Mouse (Mus musculus): ENCODE results near the gene Cd37. TPM values are rescaled to one million over a fixed set of nuclear protein-coding genes. Genes with fewer than 3 reads are reported as not detected.
A peak's percentile ranks its signal among the peaks of the same experiment; 100 is the strongest.

The Cd37 gene
- polyA plus RNA-seq, 1 experiment from 2014 or later: 1.5 TPM

DNA sequence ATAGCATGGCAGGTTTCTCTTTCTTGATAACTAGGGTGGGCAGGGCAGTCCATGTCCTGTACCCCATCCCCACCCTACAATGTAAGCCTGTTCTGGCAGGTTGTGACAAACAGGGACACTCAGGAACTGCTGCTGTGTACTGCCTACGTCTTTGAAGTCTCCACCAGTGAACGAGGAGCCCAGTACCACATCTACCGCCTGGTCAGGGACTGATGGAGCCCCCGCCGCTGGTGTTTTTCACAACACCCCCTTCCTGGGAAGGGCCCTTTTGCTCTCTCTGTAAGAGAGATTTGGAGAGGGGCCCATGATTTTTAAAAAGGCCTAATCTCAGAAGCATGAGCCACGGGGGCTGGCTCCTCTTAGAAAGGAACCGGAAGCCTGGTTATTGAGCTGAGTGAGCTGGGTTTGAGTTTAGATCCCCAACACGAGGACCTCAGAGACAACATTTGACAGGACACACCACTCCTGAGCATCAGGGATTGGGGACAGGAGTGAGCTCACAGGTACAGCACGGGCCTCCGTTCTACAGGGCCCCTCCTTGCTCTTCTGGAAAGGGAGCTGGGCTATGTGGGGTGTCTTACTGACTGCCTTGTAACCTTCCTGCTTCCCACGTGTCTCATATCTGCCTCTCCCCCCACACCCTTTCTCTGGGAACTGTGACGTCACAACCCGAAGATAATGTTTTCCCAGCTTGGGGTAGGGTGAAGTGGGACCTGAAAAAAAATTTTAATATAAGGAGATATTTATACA, 6.0 kb downstream of the Cd37 start:
- peaks cover 13% of the 10 kb centered on the region for H3K27me3 ChIP-seq
- no peak overlapping the region for H3K4me3 ChIP-seq (replicated peaks)
- peaks cover 36% of the 10 kb centered on the region for H3K4me1 ChIP-seq (replicated peaks)
- no peak for ATAC-seq
- no peaks in the 10 kb centered on the region for H3K9me3 ChIP-seq
- H3K9ac ChIP-seq (replicated peaks): no peak overlapping the region
- peaks cover 39% of the 10 kb centered on the region for H3K36me3 ChIP-seq
- no peak overlapping the region for H3K4me2 ChIP-seq (replicated peaks)
- WGBS: 70% methylated on average over 13 of the region's 13 CpGs
- peak overlapping the region; percentile 2; the same call in 1 of the 2 replicates for H3K27ac ChIP-seq

DNA sequence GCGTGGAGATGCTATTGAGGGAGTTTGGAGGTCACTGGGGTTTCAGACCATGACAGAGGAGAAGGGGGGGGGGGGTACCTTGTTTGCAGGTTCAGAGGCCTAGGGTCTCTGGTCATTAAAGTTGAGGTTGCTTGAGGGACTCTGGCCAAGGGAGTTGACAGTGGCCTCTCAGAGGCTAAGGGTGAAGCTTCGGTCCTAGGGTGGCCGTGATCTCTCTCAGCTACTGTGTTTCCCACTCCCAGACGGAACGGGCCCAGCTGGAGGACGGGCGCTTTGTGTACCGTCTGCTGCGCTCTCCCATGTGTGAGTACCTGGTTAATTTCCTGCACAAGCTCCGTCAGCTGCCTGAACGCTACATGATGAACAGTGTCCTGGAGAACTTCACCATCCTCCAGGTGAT, 7.0 kb downstream of the Cd37 start:
- WGBS: 92% methylated on average over 11 of the region's 11 CpGs
- Histone ChIP-seq H3K4me1 (replicated peaks) (peaks cover 36% of the 10 kb centered on the region), H3K9ac (replicated peaks) (no peak overlapping the region), H3K27ac (no peak overlapping the region), H3K9me3 (no peaks in the 10 kb centered on the region), H3K4me3 (replicated peaks) (no peak overlapping the region), H3K4me2 (replicated peaks) (no peak overlapping the region), H3K27me3 (peaks cover 5% of the 10 kb centered on the region), H3K36me3 (peaks cover 45% of the 10 kb centered on the region)
- ATAC-seq: no peak

DNA sequence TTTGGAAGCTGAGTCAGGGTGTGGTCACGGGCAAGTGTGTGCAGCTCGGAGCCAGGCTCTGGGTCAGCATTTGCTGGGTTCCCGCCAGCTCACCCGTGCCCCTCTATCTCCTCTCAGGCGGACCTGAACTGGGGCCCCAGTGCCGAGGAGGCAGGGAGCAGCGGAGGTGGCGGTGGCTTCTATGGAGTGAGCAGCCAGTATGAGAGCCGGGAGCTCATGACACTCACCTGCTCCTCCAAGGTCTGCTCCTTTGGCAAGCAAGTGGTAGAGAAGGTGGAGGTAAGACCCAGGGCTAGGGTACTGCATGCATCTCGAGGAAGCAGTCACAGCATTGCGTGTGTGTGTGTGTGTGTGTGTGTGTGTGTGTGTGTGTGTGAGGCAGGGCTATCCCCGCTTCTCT, 7.7 kb downstream of the Cd37 start:
- no peak for ATAC-seq
- no peak overlapping the region for H3K27ac ChIP-seq
- H3K4me2 ChIP-seq (replicated peaks): no peak overlapping the region
- no peak overlapping the region for H3K4me3 ChIP-seq (replicated peaks)
- H3K9me3 ChIP-seq: no peaks in the 10 kb centered on the region
- peaks cover 36% of the 10 kb centered on the region for H3K4me1 ChIP-seq (replicated peaks)
- WGBS: 93% methylated on average over 12 of the region's 12 CpGs
- no peak overlapping the region for H3K9ac ChIP-seq (replicated peaks)
- no peaks in the 10 kb centered on the region; the same call in 1 of the 2 replicates for H3K27me3 ChIP-seq
- peaks cover 52% of the 10 kb centered on the region for H3K36me3 ChIP-seq

DNA sequence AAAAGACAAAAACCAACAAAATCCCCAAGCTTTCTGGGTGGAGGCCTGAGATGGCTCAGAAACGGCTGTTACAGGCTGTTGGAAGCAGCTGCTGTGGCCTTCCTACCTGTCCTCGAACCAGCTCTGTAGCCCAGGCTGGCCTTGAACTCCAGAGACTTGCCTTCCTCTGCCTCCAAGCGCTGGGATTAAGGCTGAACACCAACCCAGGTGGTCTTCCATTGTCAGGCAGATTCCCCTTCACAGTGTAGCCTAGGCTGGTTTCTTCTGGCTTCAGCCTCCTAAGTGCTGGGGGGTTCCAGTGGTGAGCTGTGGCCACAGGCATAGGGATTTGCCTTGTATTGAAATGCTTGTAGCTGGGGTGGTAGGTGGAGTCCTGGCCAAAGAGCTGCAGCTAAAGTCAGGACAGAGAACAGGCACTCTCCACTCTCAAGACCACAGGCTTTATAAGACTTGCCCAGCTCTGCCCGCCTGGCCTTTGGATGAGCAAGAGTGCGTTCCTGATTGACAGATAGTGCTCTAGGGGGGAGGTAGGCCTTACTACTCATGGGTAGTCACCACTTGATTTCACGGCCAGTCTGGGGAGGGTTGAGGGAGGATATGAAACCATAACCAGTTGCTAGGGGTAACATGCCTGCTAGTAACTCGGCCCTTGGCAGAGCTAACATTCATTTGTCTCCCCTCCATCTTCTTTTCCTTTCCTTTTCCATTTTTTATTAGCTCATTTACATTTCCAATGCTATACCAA, 9.3 kb downstream of the Cd37 start:
- H3K4me2 ChIP-seq (replicated peaks): no peak overlapping the region
- peaks cover 68% of the 10 kb centered on the region for H3K36me3 ChIP-seq

DNA sequence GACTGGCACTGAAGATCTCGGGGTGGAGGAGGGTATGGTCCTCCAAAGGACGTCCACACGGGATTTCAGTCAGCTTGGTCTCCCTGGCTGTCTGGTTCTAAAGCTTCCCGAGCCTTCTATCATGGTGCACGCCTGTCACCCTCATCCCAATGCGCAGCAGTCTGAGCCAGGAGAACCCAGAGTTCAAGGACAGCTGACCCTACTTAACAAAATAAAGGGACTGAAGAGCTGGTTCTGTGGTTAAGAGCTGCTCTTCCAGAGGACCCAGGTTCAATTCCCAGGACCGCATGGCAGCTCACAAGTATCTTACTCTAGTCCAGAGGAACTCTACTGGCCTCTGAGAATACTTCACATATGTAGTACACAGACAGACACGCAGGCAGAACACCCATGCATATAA, 9.9 kb downstream of the Cd37 start:
- no peaks in the 10 kb centered on the region; the same call in 1 of the 2 replicates for H3K27me3 ChIP-seq
- H3K4me1 ChIP-seq (replicated peaks): peaks cover 17% of the 10 kb centered on the region
- H3K4me2 ChIP-seq (replicated peaks): no peak overlapping the region
- H3K9ac ChIP-seq (replicated peaks): no peak overlapping the region
- no peak overlapping the region for H3K4me3 ChIP-seq (replicated peaks)
- H3K27ac ChIP-seq: no peak overlapping the region
- ATAC-seq: no peak
- H3K36me3 ChIP-seq: peaks cover 70% of the 10 kb centered on the region
- 87% methylated on average over 8 of the region's 8 CpGs for WGBS
- H3K9me3 ChIP-seq: no peaks in the 10 kb centered on the region

More for the DNA sequence above, 9.3 kb downstream of the Cd37 start:
- Histone ChIP-seq H3K27me3 (no peaks in the 10 kb centered on the region; the same call in 1 of the 2 replicates), H3K9ac (replicated peaks) (no peak overlapping the region), H3K4me1 (replicated peaks) (peaks cover 23% of the 10 kb centered on the region), H3K4me3 (replicated peaks) (no peak overlapping the region), H3K27ac (no peak overlapping the region), H3K9me3 (no peaks in the 10 kb centered on the region)
- whole genome bisulfite sequencing: 89% methylated on average over 7 of the region's 7 CpGs
- no peak for ATAC-seq

DNA sequence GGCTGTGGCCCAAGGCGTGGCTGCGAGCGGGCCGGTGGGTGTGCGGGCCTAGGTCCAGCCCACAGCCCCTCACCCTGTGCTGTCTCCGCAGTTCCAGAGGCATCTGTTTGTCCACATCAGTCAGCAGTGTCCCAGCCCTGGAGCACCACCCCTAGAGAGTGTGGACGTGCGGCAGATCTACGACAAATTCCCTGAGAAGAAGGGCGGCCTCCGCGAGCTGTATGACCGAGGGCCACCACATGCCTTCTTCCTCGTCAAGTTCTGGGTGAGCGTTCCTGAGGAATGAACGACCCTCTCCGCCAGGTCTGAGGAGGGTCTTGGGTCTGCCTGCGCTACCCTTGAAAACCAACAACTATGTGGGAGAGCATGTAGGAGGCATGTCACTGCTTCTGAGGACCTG, 10.4 kb downstream of the Cd37 start:
- WGBS: 95% methylated on average over 18 of the region's 18 CpGs
- peaks cover 73% of the 10 kb centered on the region for H3K36me3 ChIP-seq
- no peak for ATAC-seq
- H3K27ac ChIP-seq: no peak overlapping the region
- H3K27me3 ChIP-seq: no peaks in the 10 kb centered on the region
- H3K9me3 ChIP-seq: no peaks in the 10 kb centered on the region
- no peak overlapping the region for H3K9ac ChIP-seq (replicated peaks)
- no peak overlapping the region for H3K4me3 ChIP-seq (replicated peaks)
- no peak overlapping the region for H3K4me2 ChIP-seq (replicated peaks)
- peaks cover 12% of the 10 kb centered on the region for H3K4me1 ChIP-seq (replicated peaks)

DNA sequence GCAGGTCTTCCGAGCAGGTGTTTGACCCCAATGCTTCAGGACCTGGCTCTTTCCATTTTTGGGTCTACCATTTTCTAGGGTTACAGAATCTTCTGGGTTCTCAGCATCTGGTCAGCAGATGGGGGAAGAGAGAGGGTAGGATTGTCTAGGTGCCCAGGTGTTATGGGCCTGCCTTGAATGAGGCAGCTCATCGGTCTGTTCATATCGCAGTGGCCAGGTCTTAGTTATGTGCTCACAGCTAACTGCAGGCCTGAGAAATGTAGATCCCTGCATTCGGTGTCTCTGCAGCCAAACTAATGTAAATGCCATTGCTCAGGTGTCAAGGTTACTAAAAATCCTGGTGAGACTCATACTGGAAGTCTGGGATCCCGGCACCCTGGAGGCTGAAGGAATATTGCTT, 12.5 kb downstream of the Cd37 start:
- Histone ChIP-seq H3K27me3 (no peaks in the 10 kb centered on the region), H3K9ac (replicated peaks) (no peak overlapping the region), H3K9me3 (no peaks in the 10 kb centered on the region), H3K4me3 (replicated peaks) (no peak overlapping the region), H3K27ac (no peak overlapping the region), H3K36me3 (peaks cover 69% of the 10 kb centered on the region), H3K4me1 (replicated peaks) (no peaks in the 10 kb centered on the region), H3K4me2 (replicated peaks) (no peak overlapping the region)
- 97% methylated on average over 5 of the region's 5 CpGs for WGBS
- no peak for ATAC-seq

DNA sequence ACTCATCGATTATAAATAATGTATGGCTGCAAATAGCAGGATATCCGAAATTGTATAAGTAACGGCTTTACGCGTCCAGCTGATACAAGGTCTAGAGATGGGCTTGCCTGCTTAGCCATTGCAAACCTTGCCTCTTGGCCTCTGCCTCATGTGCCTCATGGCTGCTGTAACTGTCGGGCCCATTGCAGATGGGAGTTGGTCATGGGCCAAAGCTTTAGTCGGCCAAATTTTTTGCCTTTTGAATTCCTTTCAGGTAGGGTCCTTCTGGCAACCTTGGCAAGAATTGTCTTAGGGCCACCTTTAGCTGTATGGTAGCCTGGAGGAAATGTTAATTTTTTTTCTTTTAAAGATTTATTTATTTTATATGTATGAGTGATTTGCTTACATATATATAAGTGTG, 14.1 kb downstream of the Cd37 start:
- Histone ChIP-seq H3K27ac (no peak overlapping the region), H3K4me1 (replicated peaks) (peaks cover 11% of the 10 kb centered on the region; the same call in 1 of the 2 replicates), H3K9me3 (no peaks in the 10 kb centered on the region), H3K4me3 (replicated peaks) (no peak overlapping the region), H3K36me3 (peaks cover 73% of the 10 kb centered on the region), H3K9ac (replicated peaks) (no peak overlapping the region), H3K4me2 (replicated peaks) (no peak overlapping the region), H3K27me3 (no peaks in the 10 kb centered on the region)
- WGBS: 96% methylated on average over 7 of the region's 7 CpGs
- no peak for ATAC-seq

DNA sequence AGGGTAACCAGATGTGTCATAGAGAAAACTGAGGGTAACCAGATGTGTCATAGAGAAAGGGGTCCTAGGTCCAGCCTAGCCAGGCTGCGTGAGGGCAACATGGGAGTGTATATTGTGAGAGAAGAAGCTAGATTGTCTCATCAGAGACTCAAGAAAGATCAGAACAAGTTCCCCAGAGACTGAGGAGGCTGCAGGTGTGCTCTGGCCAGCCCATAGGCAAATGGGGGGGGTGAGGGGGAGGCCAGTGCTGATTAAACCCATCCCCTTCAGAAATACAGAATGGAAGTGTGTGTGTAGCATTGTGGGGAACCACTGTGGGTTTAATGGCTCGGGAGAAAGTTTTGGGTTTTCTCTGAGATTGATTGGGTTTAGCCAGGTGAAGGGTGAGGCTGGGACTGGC, 17.2 kb downstream of the Cd37 start:
- peaks cover 56% of the 10 kb centered on the region for H3K36me3 ChIP-seq
- ATAC-seq: no peak
- WGBS: 86% methylated on average over 2 of the region's 2 CpGs

DNA sequence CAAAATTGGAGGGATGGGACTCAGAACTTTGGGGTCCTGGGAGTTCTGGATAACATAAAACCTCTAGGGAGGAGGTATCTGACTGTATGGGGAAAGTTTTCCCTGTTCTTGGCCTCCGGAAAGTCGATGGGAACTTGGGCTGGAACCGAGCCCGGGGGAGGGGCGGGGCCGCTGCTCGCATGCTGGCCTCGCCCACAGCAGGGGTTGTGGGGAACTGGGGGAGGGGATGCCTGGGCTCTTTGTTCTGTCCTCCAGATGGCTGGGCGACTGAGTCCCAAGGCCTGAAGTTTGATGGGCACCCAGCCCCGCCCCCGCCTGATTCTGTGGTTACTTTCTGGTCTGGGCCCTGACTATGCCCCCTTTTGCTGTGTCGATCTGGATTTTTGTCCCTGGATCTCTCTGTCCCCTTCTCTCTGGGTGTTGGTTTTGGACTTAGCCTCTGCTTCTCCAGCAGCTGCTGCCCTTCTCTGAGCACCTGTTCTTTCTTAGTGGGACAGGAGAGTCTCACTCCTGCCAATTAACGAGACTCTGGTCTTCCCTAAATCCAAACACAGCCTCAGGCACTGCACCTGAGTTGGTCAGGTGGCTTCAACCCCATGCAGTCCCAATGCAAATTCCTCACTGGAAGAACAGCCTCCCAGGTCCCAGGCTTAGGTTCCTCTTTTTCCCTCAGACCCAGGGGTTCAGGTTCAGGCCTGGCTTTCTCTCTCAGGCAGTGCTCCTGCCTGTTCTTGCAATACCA, 22.3 kb downstream of the Cd37 start:
- Histone ChIP-seq H3K36me3 (peaks cover 22% of the 10 kb centered on the region), H3K9me3 (no peaks in the 10 kb centered on the region), H3K4me3 (replicated peaks) (peak overlapping the region; percentile 59), H3K4me1 (replicated peaks) (peaks cover 53% of the 10 kb centered on the region), H3K9ac (replicated peaks) (peak overlapping the region; percentile 89), H3K4me2 (replicated peaks) (peak overlapping the region; percentile 69), H3K27ac (peak overlapping the region; percentile 92), H3K27me3 (peaks cover 12% of the 10 kb centered on the region)
- WGBS: under 1% methylated on average over 13 of the region's 13 CpGs
- peak; percentile 82 for ATAC-seq

More for the DNA sequence above, 17.2 kb downstream of the Cd37 start:
- no peak overlapping the region for H3K27ac ChIP-seq
- no peak overlapping the region for H3K4me3 ChIP-seq (replicated peaks)
- H3K9ac ChIP-seq (replicated peaks): no peak overlapping the region
- H3K4me2 ChIP-seq (replicated peaks): no peak overlapping the region
- peaks cover 39% of the 10 kb centered on the region for H3K4me1 ChIP-seq (replicated peaks)
- no peaks in the 10 kb centered on the region for H3K27me3 ChIP-seq
- H3K9me3 ChIP-seq: no peaks in the 10 kb centered on the region

DNA sequence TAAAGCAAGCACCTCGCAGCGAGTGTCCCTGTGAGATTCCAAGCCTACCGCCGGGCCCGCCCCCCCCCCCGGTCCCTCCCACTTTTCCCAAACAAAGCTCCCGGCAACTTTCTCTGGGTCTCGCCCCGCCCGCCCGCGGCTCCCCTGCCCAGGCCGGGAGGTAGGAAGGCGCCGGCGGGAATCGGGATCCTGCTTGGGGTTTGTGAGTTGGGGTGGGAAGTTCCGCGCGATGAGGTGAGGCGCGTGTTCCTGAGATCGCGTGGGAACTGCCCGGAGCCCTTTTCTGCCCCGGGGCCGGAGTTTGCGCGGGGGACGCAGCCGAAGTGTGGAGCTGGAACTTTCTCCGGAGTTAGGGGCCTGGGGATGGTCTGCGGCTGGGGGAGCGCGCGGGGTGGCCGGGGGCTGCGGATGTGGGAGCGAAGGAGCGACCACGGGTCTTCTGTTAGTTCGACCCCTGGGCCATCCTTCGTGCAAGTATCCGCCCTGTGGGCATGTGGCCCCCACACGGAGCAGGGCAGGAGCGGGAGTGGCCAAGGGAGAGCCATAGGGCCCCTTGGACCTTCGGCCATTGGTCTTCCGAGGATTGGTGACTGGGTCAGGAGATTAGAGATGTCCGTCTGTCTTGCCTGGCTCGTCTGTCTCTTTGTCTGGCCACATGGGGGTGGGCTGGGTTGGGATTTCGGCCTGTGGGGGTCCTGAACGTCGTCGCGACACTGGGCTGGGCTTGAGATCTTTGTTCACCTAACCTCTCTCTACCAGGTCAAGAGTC, 23.1 kb downstream of the Cd37 start, which contains the start of gene Tead2:
Tead2 (plus strand) TSS at position 81 of the 769 bp plus-strand sequence.
- no peaks in the 10 kb centered on the region for H3K9me3 ChIP-seq
- peak within 1 kb of the TSS; percentile 59 for H3K4me3 ChIP-seq (replicated peaks)
- H3K4me1 ChIP-seq (replicated peaks): peaks cover 50% of the 10 kb centered on the region
- peaks cover 19% of the 10 kb centered on the region for H3K27me3 ChIP-seq
- H3K27ac ChIP-seq: peak within 1 kb of the TSS; percentile 92
- peaks cover 21% of the 10 kb centered on the region for H3K36me3 ChIP-seq
- ATAC-seq: peak; percentile 54
- H3K9ac ChIP-seq (replicated peaks): peak within 1 kb of the TSS; percentile 89
- under 1% methylated on average over 55 of the region's 55 CpGs for WGBS
- H3K4me2 ChIP-seq (replicated peaks): peak within 1 kb of the TSS; percentile 69

Measured in midbrain, embryonic 13.5 days (tissue).